Mouse (Mus musculus): ENCODE results near the gene 2510009E07Rik. TPM values are rescaled to one million over a fixed set of nuclear protein-coding genes. Genes with fewer than 3 reads are reported as not detected.

2510009E07Rik gene
- polyA plus RNA-seq, 1 experiment from 2014 or later, result 8.7 TPM

- Histone ChIP-seq H3K4me3 (ENCODE audit: low read depth, low read length) (no peak overlapping the region), H3K4me2 (replicated peaks; ENCODE audit: low read depth) (no peak overlapping the region), H3K27me3 (replicated peaks; ENCODE audit: control insufficient read depth, insufficient read depth, low read length) (no peaks in the 10 kb centered on the region), H3K36me3 (ENCODE audit: control insufficient read depth, insufficient read depth) (no peaks in the 10 kb centered on the region), H3K4me1 (replicated peaks; ENCODE audit: control insufficient read depth, insufficient read depth, low read length) (no peaks in the 10 kb centered on the region), H3K9me3 (ENCODE audit: control insufficient read depth) (no peaks in the 10 kb centered on the region), H3K9ac (ENCODE audit: low read depth, low read length) (no peak overlapping the region), H3K27ac (ENCODE audit: low read depth, low read length) (no peak overlapping the region)
- TF ChIP-seq CTCF (IDR thresholded peaks at IDR 0.05; ENCODE audit: low read depth), result no peak
- WGBS, result 50% methylated on average over 4 of the region's 4 CpGs
- ATAC-seq, result no peak
Measured at GRCm38 (mm10) chr16:21665423-21665986, 29.0 kb downstream of the 2510009E07Rik start.

- H3K27me3 ChIP-seq (replicated peaks; ENCODE audit: control insufficient read depth, insufficient read depth, low read length), result no peaks in the 10 kb centered on the region
- WGBS, result 51% methylated on average over 18 of the region's 18 CpGs
- no peak overlapping the region for H3K27ac ChIP-seq (ENCODE audit: low read depth, low read length)
- TF ChIP-seq CTCF (IDR thresholded peaks at IDR 0.05; ENCODE audit: low read depth), result no peak
- H3K36me3 ChIP-seq (ENCODE audit: control insufficient read depth, insufficient read depth), result no peaks in the 10 kb centered on the region
- no peaks in the 10 kb centered on the region for H3K9me3 ChIP-seq (ENCODE audit: control insufficient read depth)
- ATAC-seq, result no peak
- H3K4me1 ChIP-seq (replicated peaks; ENCODE audit: control insufficient read depth, insufficient read depth, low read length), result no peaks in the 10 kb centered on the region
- no peak overlapping the region for H3K4me2 ChIP-seq (replicated peaks; ENCODE audit: low read depth)
- H3K9ac ChIP-seq (ENCODE audit: low read depth, low read length), result no peak overlapping the region
- H3K4me3 ChIP-seq (ENCODE audit: low read depth, low read length), result no peak overlapping the region
Measured at GRCm38 (mm10) chr16:21664633-21665363, 29.7 kb downstream of the 2510009E07Rik start.

GRCm38 (mm10) chr16:21655961-21656360 is 38.5 kb downstream of the 2510009E07Rik start:
- no peaks in the 10 kb centered on the region; the same call in 1 of the 2 replicates for H3K36me3 ChIP-seq (ENCODE audit: control insufficient read depth, insufficient read depth)
- H3K4me1 ChIP-seq (replicated peaks; ENCODE audit: control insufficient read depth, insufficient read depth, low read length), result no peaks in the 10 kb centered on the region
- no peak for ATAC-seq
- H3K4me3 ChIP-seq (ENCODE audit: low read depth, low read length), result no peak overlapping the region
- H3K27me3 ChIP-seq (replicated peaks; ENCODE audit: control insufficient read depth, insufficient read depth, low read length), result no peaks in the 10 kb centered on the region
- WGBS, result 81% methylated on average over 9 of the region's 9 CpGs
- no peaks in the 10 kb centered on the region for H3K9me3 ChIP-seq (ENCODE audit: control insufficient read depth)
- H3K9ac ChIP-seq (ENCODE audit: low read depth, low read length), result no peak overlapping the region
- no peak overlapping the region for H3K4me2 ChIP-seq (replicated peaks; ENCODE audit: low read depth)
- no peak for TF ChIP-seq CTCF (IDR thresholded peaks at IDR 0.05; ENCODE audit: low read depth)
- H3K27ac ChIP-seq (ENCODE audit: low read depth, low read length), result no peak overlapping the region

- WGBS, result 54% methylated on average over 6 of the region's 6 CpGs
- H3K27me3 ChIP-seq (replicated peaks; ENCODE audit: control insufficient read depth, insufficient read depth, low read length), result no peaks in the 10 kb centered on the region
- H3K4me3 ChIP-seq (ENCODE audit: low read depth, low read length), result no peak overlapping the region
- no peaks in the 10 kb centered on the region; the same call in 1 of the 2 replicates for H3K36me3 ChIP-seq (ENCODE audit: control insufficient read depth, insufficient read depth)
- no peaks in the 10 kb centered on the region for H3K9me3 ChIP-seq (ENCODE audit: control insufficient read depth)
- no peak for TF ChIP-seq CTCF (IDR thresholded peaks at IDR 0.05; ENCODE audit: low read depth)
- no peaks in the 10 kb centered on the region for H3K4me1 ChIP-seq (replicated peaks; ENCODE audit: control insufficient read depth, insufficient read depth, low read length)
- ATAC-seq, result no peak
- no peak overlapping the region for H3K9ac ChIP-seq (ENCODE audit: low read depth, low read length)
- H3K27ac ChIP-seq (ENCODE audit: low read depth, low read length), result no peak overlapping the region
- no peak overlapping the region for H3K4me2 ChIP-seq (replicated peaks; ENCODE audit: low read depth)
Measured at GRCm38 (mm10) chr16:21655291-21655690, 39.2 kb downstream of the 2510009E07Rik start.

GRCm38 (mm10) chr16:21654384-21654783 is 40.1 kb downstream of the 2510009E07Rik start:
- TF ChIP-seq CTCF (IDR thresholded peaks at IDR 0.05; ENCODE audit: low read depth), result no peak
- H3K4me1 ChIP-seq (replicated peaks; ENCODE audit: control insufficient read depth, insufficient read depth, low read length), result no peaks in the 10 kb centered on the region
- no peaks in the 10 kb centered on the region; the same call in 1 of the 2 replicates for H3K36me3 ChIP-seq (ENCODE audit: control insufficient read depth, insufficient read depth)
- H3K9ac ChIP-seq (ENCODE audit: low read depth, low read length), result no peak overlapping the region
- H3K9me3 ChIP-seq (ENCODE audit: control insufficient read depth), result no peaks in the 10 kb centered on the region
- no peak for ATAC-seq
- H3K4me3 ChIP-seq (ENCODE audit: low read depth, low read length), result no peak overlapping the region
- H3K27ac ChIP-seq (ENCODE audit: low read depth, low read length), result no peak overlapping the region
- H3K4me2 ChIP-seq (replicated peaks; ENCODE audit: low read depth), result no peak overlapping the region
- WGBS, result 86% methylated on average over 5 of the region's 5 CpGs
- no peaks in the 10 kb centered on the region for H3K27me3 ChIP-seq (replicated peaks; ENCODE audit: control insufficient read depth, insufficient read depth, low read length)

- Histone ChIP-seq H3K9ac (ENCODE audit: low read depth, low read length) (no peak overlapping the region), H3K4me1 (replicated peaks; ENCODE audit: control insufficient read depth, insufficient read depth, low read length) (no peaks in the 10 kb centered on the region), H3K36me3 (ENCODE audit: control insufficient read depth, insufficient read depth) (peaks cover 1% of the 10 kb centered on the region; the same call in 1 of the 2 replicates), H3K27ac (ENCODE audit: low read depth, low read length) (no peak overlapping the region), H3K4me2 (replicated peaks; ENCODE audit: low read depth) (no peak overlapping the region), H3K27me3 (replicated peaks; ENCODE audit: control insufficient read depth, insufficient read depth, low read length) (no peaks in the 10 kb centered on the region), H3K4me3 (ENCODE audit: low read depth, low read length) (no peak overlapping the region), H3K9me3 (ENCODE audit: control insufficient read depth) (no peaks in the 10 kb centered on the region)
- 81% methylated on average over 15 of the region's 15 CpGs for WGBS
- no peak for ATAC-seq
- TF ChIP-seq CTCF (IDR thresholded peaks at IDR 0.05; ENCODE audit: low read depth), result no peak
Measured at GRCm38 (mm10) chr16:21653151-21653550, 41.3 kb downstream of the 2510009E07Rik start.
